Mouse (Mus musculus) heart, embryonic 15.5 days (tissue): ENCODE data around the gene Agbl5. TPM values are rescaled to one million over a fixed set of nuclear protein-coding genes. Genes with fewer than 3 reads are reported as not detected.

Experiments
- ATAC-seq: fragments of 200-750 bp; cut with Nextera tagmentation; replicated peaks from 2 replicates; pipeline ENCODE4 v1.8.0; 2017; ENCODE audit warnings: low read depth, moderate TSS enrichment; ENCODE audit not compliant: insufficient number of reproducible peaks, insufficient read depth, low FRiP score
- H3K27ac ChIP-seq: fragments of 300-500 bp; sonication (generic); 2 replicates; pipeline ENCODE4 v1.5.1; 2015; ENCODE audit warnings: mild to moderate bottlenecking, inconsistent platforms
- H3K27me3 ChIP-seq: fragments of 300-500 bp; sonication (generic); 2 replicates; pipeline ENCODE4 v1.6.1; 2015; ENCODE audit warnings: inconsistent platforms
- H3K36me3 ChIP-seq: fragments of 300-500 bp; sonication (generic); 2 replicates; pipeline ENCODE4 v1.6.1; 2015; ENCODE audit warnings: mild to moderate bottlenecking, inconsistent platforms
- H3K4me1 ChIP-seq: fragments of 300-500 bp; sonication (generic); replicated peaks from 2 replicates; pipeline ENCODE4 v1.6.1; 2015; ENCODE audit warnings: inconsistent platforms
- H3K4me2 ChIP-seq: fragments of 300-500 bp; sonication (generic); 2 replicates; pipeline ENCODE4 v1.6.1; 2015; ENCODE audit warnings: inconsistent platforms, mild to moderate bottlenecking, moderate library complexity
- H3K4me3 ChIP-seq: fragments of 300-500 bp; sonication (generic); 2 replicates; pipeline ENCODE4 v1.5.1; 2015; ENCODE audit warnings: mild to moderate bottlenecking, inconsistent platforms
- H3K9ac ChIP-seq: fragments of 300-500 bp; sonication (generic); 2 replicates; pipeline ENCODE4 v1.6.1; 2015; ENCODE audit warnings: mild to moderate bottlenecking, inconsistent platforms
- H3K9me3 ChIP-seq: fragments of 300-500 bp; sonication (generic); replicated peaks from 2 replicates; pipeline ENCODE4 v1.6.1; 2016; ENCODE audit warnings: inconsistent platforms
- WGBS: fragments of 180-500 bp; shearing (Covaris S2); methylation state at CpG from one replicate; pipeline ENCODE4 v1.1.7; 2015; ENCODE audit warnings: mixed read lengths; 5-methylcytosine and 5-hydroxymethylcytosine counted together
- polyA plus RNA-seq: library from polyadenylated mRNA; unstranded; fragments of >200 nt; fragmentation: Nextera tagmentation; extraction: Ambion mirVana; gene quantifications from 2 replicates; pipeline ENCODE4 v1.2.1, GENCODE M21; 2015

The Agbl5 gene
- polyA plus RNA-seq, 1 experiment from 2014 or later = 8.9 TPM

- Histone ChIP-seq H3K4me1 (peaks cover 7% of the 10 kb centered on the region), H3K9me3 (no peaks in the 10 kb centered on the region), H3K27me3 (no peaks in the 10 kb centered on the region), H3K4me3 (no peak overlapping the region), H3K27ac (no peak overlapping the region), H3K9ac (no peak overlapping the region), H3K4me2 (no peak overlapping the region), H3K36me3 (no peaks in the 10 kb centered on the region)
- no peak for ATAC-seq
- 54% methylated on average over 5 of the region's 5 CpGs for WGBS
Measured at GRCm38 (mm10) chr5:30933705-30934104, 45.2 kb downstream of the Agbl5 start.

GRCm38 (mm10) chr5:30934725-30935461, 46.4 kb downstream of the Agbl5 start:
- ATAC-seq = no peak
- Histone ChIP-seq H3K27ac (no peak overlapping the region), H3K36me3 (no peaks in the 10 kb centered on the region), H3K9me3 (no peaks in the 10 kb centered on the region), H3K4me1 (peaks cover 7% of the 10 kb centered on the region), H3K9ac (no peak overlapping the region), H3K4me3 (no peak overlapping the region), H3K4me2 (no peak overlapping the region), H3K27me3 (no peaks in the 10 kb centered on the region)
- 89% methylated on average over 5 of the region's 5 CpGs for WGBS

DNA sequence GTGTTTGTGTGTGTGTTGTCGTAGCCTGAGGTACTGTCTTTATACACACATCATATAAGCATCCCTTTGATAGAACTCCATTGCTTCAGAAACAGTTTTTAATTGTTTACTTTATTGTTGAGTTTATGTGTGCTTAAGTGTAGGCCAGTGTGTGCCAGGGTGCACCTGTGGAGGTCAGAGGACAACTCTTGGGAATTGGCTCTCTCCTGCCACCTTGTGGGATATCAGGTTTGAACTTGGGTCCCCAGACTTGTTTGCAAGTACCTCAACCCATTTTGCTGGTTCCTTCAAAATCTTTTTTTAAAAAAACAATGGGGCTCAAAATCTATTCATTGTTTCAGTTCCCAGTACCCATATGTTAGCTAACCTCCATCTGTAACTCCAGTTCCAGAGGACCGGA, 54.5 kb downstream of the Agbl5 start:
- no peak overlapping the region for H3K4me3 ChIP-seq
- no peak overlapping the region for H3K9ac ChIP-seq
- 94% methylated on average over 2 of the region's 2 CpGs for WGBS
- peaks cover 9% of the 10 kb centered on the region; the same call in 1 of the 2 replicates for H3K27me3 ChIP-seq
- no peaks in the 10 kb centered on the region for H3K36me3 ChIP-seq
- no peak for ATAC-seq
- H3K4me1 ChIP-seq = peaks cover 7% of the 10 kb centered on the region
- no peak overlapping the region for H3K27ac ChIP-seq
- no peak overlapping the region for H3K4me2 ChIP-seq
- H3K9me3 ChIP-seq = no peaks in the 10 kb centered on the region

- no peaks in the 10 kb centered on the region for H3K9me3 ChIP-seq
- peaks cover 13% of the 10 kb centered on the region for H3K4me1 ChIP-seq
- H3K36me3 ChIP-seq = no peaks in the 10 kb centered on the region
- 84% methylated on average over 6 of the region's 6 CpGs for WGBS
- peaks cover 9% of the 10 kb centered on the region; the same call in 1 of the 2 replicates for H3K27me3 ChIP-seq
- H3K27ac ChIP-seq = no peak overlapping the region
- no peak for ATAC-seq
- no peak overlapping the region for H3K4me3 ChIP-seq
- H3K9ac ChIP-seq = no peak overlapping the region
- no peak overlapping the region for H3K4me2 ChIP-seq
Measured at GRCm38 (mm10) chr5:30944344-30944743, 55.9 kb downstream of the Agbl5 start.

- peaks cover 18% of the 10 kb centered on the region for H3K4me1 ChIP-seq
- peaks cover 9% of the 10 kb centered on the region; the same call in 1 of the 2 replicates for H3K27me3 ChIP-seq
- H3K27ac ChIP-seq = no peak within 1 kb of the TSS
- peak within 1 kb of the TSS; percentile 56 for H3K9ac ChIP-seq
- H3K9me3 ChIP-seq = no peaks in the 10 kb centered on the region
- peak within 1 kb of the TSS; percentile 50 for H3K4me3 ChIP-seq
- H3K36me3 ChIP-seq = no peaks in the 10 kb centered on the region
- H3K4me2 ChIP-seq = peak within 1 kb of the TSS; percentile 87
- peak; percentile 49; the same call in 1 of the 2 replicates for ATAC-seq
- WGBS = 7% methylated on average over 44 of the region's 44 CpGs
Measured at GRCm38 (mm10) chr5:30944956-30945781, 56.7 kb downstream of the Agbl5 start, which contains the start of gene Cgref1. Cgref1 (minus strand) TSS chr5:30945591.

GRCm38 (mm10) chr5:30948620-30949019, 60.1 kb downstream of the Agbl5 start:
- Histone ChIP-seq H3K9me3 (no peaks in the 10 kb centered on the region), H3K27me3 (peaks cover 9% of the 10 kb centered on the region; the same call in 1 of the 2 replicates)
- no peak for ATAC-seq

DNA sequence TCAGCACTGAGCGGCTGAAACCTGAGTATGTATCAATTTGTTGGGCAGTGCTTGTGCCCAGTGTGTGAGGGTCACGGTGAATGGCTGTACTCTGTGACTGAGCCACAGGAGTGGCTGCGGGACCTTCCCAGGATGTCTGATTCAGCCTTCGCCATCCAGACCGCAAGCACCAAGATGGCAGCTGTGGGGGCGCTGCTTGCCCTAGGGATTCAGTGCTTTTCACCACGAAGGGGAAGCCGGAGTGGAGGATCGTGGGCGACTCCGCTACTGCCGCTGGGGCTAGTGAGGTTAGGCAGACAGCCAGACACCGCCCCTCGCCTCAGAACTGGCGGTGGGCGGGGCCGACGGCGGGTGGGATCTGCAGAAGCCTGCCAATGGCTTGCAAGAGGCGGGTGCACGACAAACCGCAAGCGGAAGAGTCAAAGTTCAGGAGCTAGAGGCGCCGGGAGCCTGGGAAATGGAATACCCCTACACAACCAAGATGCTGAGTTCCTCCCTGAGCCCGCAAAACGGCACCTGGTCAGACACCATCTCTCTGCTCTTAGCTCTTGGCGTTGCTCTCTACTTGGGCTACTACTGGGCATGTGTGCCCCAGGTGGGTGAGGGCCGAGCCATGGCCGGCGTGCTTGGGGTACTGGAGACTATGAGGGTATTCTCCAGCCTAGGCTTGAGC, 61.3 kb downstream of the Agbl5 start:
- Histone ChIP-seq H3K27ac (peak overlapping the region; percentile 83), H3K4me2 (peak overlapping the region; percentile 91), H3K4me1 (peaks cover 25% of the 10 kb centered on the region), H3K36me3 (peaks cover 13% of the 10 kb centered on the region), H3K9ac (peak overlapping the region; percentile 69), H3K4me3 (peak overlapping the region; percentile 75), H3K9me3 (no peaks in the 10 kb centered on the region), H3K27me3 (peaks cover 9% of the 10 kb centered on the region; the same call in 1 of the 2 replicates)
- under 1% methylated on average over 31 of the region's 31 CpGs for WGBS
- peak; percentile 87 for ATAC-seq

More at GRCm38 (mm10) chr5:30948620-30949019, 60.1 kb downstream of the Agbl5 start:
- H3K36me3 ChIP-seq = peaks cover 2% of the 10 kb centered on the region
- no peak overlapping the region for H3K27ac ChIP-seq
- H3K4me2 ChIP-seq = no peak overlapping the region
- H3K4me1 ChIP-seq = peaks cover 25% of the 10 kb centered on the region
- no peak overlapping the region for H3K4me3 ChIP-seq
- no peak overlapping the region for H3K9ac ChIP-seq
- WGBS = 73% methylated on average over 5 of the region's 5 CpGs

- H3K4me3 ChIP-seq = peak overlapping the region; percentile 75
- no peak for ATAC-seq
- WGBS = 52% methylated on average over 4 of the region's 4 CpGs
- peak overlapping the region; percentile 91 for H3K4me2 ChIP-seq
- H3K27me3 ChIP-seq = 0 out of 2 replicates have a peak, but pooled peaks cover 9% of the 10 kb centered on the region
- H3K27ac ChIP-seq = peak overlapping the region; percentile 83; the same call in 1 of the 2 replicates
- H3K4me1 ChIP-seq = peaks cover 20% of the 10 kb centered on the region
- H3K36me3 ChIP-seq = peaks cover 20% of the 10 kb centered on the region
- H3K9ac ChIP-seq = peak overlapping the region; percentile 69
- no peaks in the 10 kb centered on the region for H3K9me3 ChIP-seq
Measured at GRCm38 (mm10) chr5:30950451-30950850, 62.0 kb downstream of the Agbl5 start.

DNA sequence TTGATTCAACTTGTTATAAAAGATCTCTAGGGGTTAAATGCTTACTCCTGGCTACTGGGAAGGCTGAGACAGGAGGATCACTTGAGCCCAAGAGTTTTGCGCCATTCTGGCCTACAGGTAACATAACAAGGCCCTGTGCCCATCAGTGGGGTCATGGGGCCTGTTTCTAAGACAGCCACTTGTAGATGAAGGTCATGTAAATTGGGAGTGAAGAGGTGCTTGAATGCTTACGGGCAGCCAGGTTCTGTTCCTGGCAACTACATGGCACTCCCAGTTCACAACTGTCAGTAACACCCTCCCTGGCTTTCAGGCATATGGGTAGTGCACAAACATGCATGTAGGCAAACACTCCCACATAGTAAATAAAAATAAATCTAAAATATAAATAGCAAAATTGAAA, 62.4 kb downstream of the Agbl5 start:
- Histone ChIP-seq H3K4me3 (no peak overlapping the region; the same call in 1 of the 2 replicates), H3K9ac (no peak overlapping the region), H3K4me2 (0 out of 2 replicates have a peak overlapping the region, but pooled peaks have one; percentile 91), H3K36me3 (peaks cover 25% of the 10 kb centered on the region), H3K27ac (no peak overlapping the region), H3K27me3 (0 out of 2 replicates have a peak, but pooled peaks cover 4% of the 10 kb centered on the region), H3K9me3 (no peaks in the 10 kb centered on the region), H3K4me1 (peaks cover 18% of the 10 kb centered on the region)
- 78% methylated on average over 2 of the region's 2 CpGs for WGBS
- ATAC-seq = no peak

- no peak overlapping the region for H3K4me3 ChIP-seq
- H3K4me2 ChIP-seq = no peak overlapping the region
- H3K27me3 ChIP-seq = no peaks in the 10 kb centered on the region
- ATAC-seq = no peak
- H3K27ac ChIP-seq = no peak overlapping the region
- WGBS = 75% methylated on average over 6 of the region's 6 CpGs
- peaks cover 18% of the 10 kb centered on the region for H3K4me1 ChIP-seq
- H3K9ac ChIP-seq = no peak overlapping the region
- H3K9me3 ChIP-seq = no peaks in the 10 kb centered on the region
- H3K36me3 ChIP-seq = peaks cover 27% of the 10 kb centered on the region
Measured at GRCm38 (mm10) chr5:30951706-30952105, 63.2 kb downstream of the Agbl5 start.

DNA sequence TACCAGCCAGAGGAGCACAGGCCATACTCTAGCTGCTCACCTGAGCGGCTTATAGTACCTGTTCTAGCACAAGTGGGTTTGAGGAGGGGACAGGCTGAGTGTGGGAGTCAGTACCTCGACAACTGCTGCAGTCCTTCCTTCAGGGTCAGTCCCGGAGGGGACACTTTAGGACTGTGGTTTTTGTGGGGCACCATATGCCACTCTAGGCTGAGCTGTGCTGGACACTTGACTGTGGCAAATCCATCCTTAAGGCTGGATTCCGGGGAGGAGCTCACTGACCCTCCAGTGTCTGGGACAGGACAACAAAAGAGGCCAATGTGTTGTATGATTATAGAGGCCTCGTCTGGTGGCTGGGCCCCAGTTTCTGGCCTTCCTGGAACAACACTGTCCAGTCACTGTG, 64.1 kb downstream of the Agbl5 start:
- WGBS = 82% methylated on average over 5 of the region's 5 CpGs
- H3K27me3 ChIP-seq = no peaks in the 10 kb centered on the region
- no peak overlapping the region for H3K27ac ChIP-seq
- ATAC-seq = no peak
- peaks cover 30% of the 10 kb centered on the region for H3K36me3 ChIP-seq
- H3K9ac ChIP-seq = no peak overlapping the region
- H3K4me2 ChIP-seq = no peak overlapping the region
- H3K4me1 ChIP-seq = peaks cover 18% of the 10 kb centered on the region
- H3K9me3 ChIP-seq = no peaks in the 10 kb centered on the region
- H3K4me3 ChIP-seq = no peak overlapping the region
